Mouse (Mus musculus) mature B cell (primary cell): ENCODE measurements around the gene Lrrc26.
"Not testable (repeated sequence)": the region's sequence is repeated elsewhere in the genome, so short reads cannot be mapped to it uniquely, and the experiment has no call there.

Source experiments
- in situ Hi-C: fragments of 300-500 bp; cut with MboI; formaldehyde crosslinking; loops from 2 replicates; pipeline ENCODE4 v1.14.3; 2019

Gene Lrrc26

DNA sequence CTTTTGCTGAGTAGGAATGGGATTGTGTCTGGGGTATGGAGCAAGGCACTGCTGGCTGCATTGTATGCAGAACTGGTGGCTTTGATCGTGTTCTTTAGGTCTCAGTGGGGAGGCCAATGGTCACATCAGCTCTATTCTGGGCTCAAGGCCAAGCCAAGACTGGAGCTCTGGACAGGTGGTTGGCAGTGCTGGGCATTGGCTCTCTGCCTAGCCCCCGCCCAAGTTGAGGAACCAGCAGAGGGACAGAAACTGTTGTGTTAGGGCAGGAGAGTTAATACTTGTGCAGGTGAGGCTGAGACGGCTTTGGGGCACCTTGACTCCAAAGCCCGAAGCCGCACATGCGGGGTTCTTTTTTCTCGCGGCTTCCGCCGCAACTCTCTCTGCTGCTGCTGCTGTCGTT is at the start of gene Lrrc26:
Lrrc26 (plus strand) TSS at position 265 of the 400 bp plus-strand sequence.
- in situ Hi-C loops = no loop called here

DNA sequence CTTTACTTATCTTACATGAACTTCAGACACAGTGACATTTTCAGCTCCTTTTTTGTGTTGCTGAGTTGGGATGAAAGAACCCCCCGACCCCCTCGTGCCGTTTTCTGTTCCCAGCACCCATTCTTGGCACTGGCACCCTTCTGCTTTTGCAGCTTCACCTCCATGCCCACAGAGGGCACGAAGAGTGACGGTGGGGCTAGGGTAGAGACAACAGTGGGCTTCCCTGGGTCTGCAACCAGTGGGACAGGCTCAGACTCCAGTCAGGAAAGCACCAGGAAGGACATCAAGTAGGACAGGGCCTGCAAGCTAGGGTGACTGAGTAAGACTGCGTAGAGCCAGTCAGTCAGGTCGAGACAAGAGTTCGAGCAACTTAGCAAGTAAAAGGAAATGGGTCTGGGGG is 49.4 kb upstream of the Lrrc26 start:
- in situ Hi-C loops = no loop called here

DNA sequence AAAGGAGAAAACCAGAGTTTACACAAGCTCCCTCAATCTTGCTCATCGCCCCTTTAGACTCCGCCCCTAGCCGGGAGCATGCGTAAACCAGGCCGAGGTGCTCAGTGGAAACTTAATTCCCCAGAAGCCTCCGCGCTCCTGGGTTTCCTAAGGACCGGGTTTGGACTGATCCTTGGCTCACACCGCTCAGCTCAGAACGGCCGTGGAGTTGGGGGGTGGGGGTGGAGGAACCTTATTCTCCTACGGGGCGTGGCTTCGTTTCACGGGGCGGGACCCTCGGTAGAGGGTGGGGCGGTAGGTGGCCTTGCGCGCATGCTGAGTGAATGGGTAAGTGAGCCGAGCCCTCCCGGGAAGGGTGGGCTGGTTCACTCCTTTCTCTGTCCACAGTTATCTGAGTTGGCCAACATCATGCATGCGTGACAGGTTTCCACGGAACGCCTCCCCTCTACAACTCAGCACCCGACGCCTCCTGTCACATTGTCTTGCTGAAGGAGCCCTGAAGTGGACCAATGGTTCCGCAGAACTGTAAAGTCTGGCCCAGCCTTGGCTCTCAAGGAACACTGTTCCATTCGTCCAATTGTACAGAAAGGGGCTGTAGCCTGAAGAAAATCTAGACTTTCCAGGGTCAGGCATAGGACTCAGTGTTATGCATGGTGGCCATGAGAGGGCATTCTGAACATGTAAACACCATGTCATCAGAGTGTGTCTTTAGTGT is 48.8 kb upstream of the Lrrc26 start:
- in situ Hi-C loops = no loop called here

DNA sequence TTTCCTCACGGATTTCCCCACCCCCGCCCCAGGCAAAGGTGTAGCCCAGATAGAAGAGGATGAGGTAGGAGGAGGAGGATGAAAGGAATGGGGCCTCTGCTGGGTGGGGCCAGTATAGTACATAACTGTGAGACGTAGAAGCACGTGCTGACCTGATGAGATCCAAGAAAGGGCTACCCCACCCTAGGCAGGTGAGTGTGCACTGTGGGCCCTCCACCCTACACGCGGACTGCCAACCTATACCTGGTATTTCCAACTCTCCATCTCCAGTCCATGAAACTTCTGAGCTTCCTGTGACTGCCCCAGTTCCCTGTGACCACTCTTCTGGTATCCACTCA is 48.3 kb upstream of the Lrrc26 start:
- in situ Hi-C loops = no loop called here

DNA sequence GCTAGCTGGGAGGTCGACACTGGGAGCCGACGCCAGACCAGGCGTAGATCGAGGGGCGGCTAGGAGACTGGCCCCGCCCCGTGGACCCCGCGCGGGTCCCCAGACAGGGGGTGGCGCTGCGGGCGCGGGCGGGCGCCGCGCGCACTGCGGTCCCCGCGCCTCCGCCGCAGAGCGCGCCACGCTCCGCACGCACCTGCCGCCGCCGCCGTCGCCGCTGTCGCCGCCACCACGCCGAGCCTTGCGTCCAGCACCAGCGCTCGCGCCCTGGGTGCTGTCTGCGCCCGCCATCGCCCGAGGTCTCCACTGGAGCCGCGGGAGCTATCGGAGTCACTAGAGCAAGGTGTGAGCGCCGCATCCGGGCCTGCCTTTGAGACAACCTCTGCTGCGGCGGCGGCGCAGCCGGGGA is 47.6 kb upstream of the Lrrc26 start, which contains the start of the genes Rnf208 and Cysrt1:
Rnf208 (plus strand) TSS at position 155 of the 406 bp plus-strand sequence.
Cysrt1 (minus strand) TSS at position 352 of the 406 bp plus-strand sequence.
- in situ Hi-C loops = no loop called here

DNA sequence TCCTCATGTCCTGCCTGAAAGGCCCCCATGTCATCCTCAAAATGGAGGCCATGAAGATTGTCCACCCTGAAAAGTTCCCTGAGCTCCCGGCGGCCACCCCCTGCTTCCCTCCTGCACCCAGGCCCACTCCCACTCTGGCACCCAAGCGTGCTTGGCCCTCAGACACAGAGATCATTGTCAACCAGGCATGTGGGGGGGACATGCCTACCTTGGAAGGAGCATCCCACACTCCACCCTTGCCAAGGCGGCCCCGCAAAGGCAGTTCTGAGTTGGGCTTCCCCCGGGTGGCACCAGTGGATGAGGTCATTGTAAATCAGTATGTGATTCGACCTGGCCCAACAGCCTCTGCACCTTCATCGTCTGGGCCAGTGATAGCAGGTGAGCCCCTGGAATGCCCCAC is 46.4 kb upstream of the Lrrc26 start:
- in situ Hi-C loops = no loop called here

DNA sequence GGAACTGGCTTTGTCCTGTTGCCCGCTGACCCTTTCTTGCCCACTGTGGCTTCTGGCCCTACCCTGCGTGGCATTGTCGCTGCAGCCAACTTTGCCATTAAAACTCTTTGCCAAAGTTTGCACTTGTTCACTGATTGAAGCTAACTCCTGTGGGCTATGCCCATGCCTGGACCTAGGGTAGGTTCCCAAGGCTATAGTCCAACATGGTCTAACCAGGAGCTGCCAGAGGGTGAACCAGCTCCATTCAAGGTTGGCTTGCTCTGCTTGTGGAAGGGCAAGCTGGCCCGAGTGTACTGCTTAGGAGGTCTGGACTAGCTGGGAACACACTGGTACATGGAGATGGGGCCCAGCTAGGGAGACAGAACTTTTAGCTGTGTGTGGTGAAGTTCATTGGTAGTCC is 45.6 kb upstream of the Lrrc26 start:
- in situ Hi-C loops = no loop called here

DNA sequence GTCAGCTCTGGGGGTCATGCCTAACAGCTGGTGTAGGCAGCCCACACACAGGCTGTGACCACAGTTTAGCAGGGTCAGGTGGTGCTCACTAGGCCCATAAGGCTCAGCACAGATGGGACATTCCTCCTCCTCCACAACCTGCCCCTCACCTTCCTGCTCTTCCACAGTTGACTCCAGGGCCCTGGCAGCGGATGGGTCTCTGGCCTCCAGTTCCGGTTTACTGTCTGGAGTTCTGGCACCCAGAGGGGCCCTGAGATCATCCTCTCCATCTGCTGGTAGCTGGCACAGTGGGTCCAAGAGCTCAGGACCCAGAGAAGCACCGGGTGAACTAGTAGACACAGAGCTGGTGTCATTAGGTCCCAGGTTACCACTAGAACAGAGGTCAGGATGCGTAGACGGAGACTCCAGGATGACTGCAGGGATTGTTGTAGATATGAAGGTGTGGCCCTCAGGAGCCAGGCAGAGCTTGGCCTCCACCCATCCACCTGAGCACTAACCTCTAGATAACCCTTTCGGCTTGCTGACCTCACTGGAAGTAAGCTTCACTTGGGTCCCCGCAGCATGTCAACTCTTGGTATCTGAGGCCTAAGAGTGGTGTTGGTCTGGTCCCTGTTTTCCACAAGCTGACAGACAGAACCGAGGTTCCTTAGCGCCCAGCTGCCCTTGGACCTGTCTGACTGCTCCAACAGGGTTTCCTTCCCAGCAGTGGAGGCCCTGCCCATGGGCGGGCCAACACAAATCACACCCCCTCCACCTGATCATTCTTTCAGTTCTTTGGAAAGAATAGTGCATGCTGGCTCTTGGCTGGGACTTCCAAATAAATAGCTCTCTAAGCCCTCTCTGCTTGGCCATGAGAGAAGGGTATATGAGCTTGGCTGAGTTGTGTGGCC is 43.3 kb upstream of the Lrrc26 start, which contains the start of gene AL732309.1:
AL732309.1 (minus strand) TSS at position 681 of the 890 bp plus-strand sequence.
- in situ Hi-C loops = no loop called here

DNA sequence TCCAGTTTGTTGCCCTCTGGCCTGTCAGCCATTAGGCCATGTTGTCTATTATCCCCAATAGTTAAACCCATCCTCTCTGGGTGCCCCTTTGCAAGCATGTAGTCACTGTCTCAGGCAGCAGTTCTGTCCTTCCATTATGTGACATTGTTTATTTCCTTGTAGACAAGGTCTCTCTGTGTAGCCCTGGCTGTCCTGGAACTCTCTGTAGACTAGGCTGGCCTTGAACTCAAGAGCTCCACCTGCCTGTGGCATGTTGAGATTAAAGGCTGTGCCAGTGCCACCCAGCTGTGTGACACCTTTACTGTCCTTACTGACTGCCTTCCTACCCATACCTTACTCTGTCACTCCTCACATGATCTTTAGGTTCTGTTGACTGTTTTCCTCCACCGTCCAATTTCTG is 37.4 kb upstream of the Lrrc26 start:
- in situ Hi-C loops = no loop called here

DNA sequence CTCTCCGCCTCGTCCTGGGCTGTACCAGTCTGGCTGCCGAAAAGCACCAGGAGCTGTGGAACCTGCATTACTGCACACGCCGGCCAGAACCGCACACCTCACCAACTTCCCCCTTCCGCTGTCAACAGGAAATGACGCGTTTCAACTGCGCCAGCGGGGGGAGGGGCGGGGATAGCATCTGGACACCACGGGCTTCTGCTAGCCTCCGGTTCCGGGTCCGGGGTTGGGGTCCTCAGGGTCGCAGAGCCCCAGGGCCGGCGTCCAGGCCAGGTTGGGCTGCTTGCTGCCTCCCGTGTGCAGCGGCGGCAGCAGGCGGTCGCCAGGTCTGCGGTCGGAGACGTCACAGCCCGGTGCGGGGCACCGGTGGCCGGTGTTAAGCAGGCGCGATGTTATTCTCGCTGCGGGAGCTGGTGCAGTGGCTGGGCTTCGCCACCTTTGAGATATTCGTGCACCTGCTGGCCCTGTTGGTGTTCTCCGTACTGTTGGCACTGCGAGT is 34.4 kb upstream of the Lrrc26 start, which contains the start of gene Tmem203:
Tmem203 (plus strand) TSS at position 156 of the 496 bp plus-strand sequence.
- in situ Hi-C loops = no loop called here

DNA sequence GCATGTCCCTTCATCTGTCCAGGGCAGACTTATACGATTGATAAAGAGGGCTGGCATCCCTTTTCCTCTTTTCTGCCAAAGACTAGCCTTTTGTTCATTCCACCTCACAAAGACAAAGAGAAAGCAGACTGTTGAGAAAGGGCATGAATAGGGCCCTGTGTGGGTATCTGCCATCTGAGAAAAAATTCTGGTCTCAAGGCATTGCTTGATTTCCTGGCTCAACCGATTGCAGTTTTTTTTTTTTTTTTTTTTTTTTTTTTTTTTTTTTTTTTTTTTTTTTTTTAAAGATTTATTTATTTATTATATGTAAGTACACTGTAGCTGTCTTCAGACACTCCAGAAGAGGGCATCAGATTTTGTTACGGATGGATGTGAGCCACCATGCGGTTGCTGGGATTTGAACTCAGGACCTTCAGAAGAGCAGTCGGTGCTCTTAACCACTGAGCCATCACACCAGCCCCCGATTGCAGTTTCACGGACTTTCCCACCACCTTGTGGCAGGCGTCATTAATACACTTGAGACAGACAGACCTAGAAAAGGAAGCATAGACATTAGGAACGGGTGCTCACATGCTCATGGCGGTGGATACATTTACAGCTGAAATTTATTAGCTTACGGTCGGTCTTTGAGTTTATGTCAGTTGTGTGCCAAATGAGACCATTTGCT is 33.1 kb upstream of the Lrrc26 start:
- in situ Hi-C loops = not testable (repeated sequence)

DNA sequence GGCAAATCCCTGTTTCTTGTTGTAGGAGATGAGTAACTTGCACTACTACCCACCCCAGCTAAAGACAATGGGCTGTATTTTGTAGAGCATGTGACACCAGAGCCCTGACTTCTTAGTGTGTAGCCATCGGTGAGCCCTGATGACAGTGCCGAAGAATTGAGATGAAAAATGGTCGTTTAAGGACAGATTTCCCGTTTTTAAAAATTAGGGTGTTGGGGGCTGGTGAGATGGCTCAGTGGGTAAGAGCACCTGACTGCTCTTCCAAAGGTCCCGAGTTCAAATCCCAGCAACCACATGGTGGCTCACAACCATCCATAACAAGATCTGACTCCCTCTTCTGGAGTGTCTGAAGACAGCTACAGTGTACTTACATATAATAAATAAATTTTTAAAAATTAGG is 32.5 kb upstream of the Lrrc26 start:
- in situ Hi-C loops = not testable (repeated sequence)

DNA sequence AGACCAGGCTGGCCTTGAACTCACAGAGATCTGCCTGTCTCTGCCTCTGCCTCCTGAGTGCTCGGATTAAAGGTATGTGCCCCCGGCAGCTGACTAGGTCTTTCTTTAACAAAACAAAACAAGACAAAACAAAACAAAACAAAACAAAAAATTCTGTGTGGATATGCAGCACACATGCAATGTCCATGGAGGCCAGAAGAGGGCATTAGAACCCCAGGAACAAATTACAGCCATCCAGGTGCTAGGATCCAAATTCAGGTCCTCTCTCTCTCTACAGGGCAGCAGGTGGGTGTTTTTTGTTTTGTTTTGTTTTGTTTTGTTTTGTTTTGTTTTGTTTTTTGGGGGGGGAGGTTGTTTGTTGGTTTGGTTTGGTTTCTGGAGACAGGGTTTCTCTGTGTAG is 30.8 kb upstream of the Lrrc26 start:
- in situ Hi-C loops = no loop called here

DNA sequence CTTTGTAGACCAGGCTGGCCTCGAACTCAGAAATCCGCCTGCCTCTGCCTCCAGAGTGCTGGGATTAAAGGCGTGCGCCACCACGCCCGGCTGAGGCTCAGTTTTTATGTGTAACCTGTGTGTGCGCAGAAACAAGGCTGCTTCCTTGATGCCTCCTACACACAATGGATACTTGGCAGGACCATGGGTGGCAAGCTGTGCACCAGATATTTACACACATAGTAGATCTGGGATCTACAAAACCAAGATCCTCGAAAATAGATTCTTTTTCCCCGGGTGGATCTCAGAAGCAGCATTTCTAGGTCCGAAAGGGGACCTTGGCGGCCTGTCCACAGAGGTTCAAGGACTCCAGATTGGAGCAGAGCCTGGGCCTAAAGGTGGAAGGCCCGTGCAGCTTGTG is 27.8 kb upstream of the Lrrc26 start:
- in situ Hi-C loops = no loop called here

DNA sequence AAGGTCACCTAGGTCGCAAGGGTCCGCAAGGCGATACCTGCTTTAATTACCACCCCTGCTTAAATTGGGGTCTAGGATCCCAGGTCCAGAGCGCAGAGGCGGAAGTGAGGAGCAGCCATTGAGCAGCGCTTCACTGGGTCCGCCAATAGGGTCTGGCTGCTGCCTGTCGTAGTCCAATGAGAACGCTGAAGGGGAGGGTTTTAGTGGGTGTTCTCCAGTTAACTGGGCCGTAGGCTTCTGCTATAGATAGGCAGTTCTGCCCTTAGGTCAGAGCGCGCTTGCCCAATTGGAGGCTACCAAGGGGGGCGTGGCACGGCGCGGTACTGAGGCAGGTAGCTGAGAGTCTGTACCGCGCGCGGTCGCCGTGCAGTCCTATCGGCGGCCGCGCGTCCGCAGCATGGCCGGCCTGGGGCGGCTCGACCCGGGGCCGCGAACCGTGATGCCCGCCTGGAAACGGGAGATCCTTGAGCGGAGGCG is 27.4 kb upstream of the Lrrc26 start, which contains the start of gene Tprn:
Tprn (plus strand) TSS at position 328 of the 477 bp plus-strand sequence.
- in situ Hi-C loops = no loop called here

DNA sequence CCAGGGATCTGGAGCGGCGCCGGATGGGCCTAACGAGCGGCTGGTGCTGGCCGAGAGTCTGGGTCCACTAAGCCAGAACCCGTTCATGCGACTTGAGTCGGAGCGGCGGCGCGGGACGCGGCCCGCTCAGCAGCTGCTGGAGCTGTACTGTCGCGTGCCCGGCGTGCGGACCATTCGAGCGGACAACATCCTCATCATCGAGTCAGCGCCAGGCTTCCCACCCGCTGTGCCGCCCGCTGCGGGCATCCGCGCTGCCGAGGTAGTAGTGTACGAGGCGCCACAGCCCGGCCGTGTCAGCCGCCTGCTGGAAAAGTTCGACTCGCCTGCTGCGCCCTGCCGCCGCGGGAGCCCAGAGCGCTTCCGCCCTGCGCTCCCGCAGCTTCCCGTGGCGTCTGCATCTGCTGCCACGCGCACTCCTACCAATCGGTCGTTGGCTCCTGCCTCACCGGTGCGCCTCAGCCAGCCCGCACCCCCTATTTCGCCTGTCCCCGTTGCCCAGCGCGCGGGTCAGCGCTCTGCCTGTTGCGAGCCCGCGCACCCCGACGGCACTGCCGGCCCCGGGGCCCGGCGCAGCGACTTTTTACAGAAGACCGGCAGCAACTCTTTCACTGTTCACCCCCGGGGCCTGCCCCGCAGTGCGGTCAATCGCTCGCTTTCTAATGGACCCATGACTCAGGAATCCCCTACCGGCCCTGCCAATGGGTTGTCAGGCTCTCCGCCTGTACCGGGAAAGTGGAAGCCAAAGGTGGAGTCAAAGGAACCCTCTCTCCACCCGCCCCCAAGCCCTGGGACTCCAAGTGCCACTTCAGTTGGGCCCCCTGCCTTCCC is 26.7 kb upstream of the Lrrc26 start:
- in situ Hi-C loops = no loop called here

DNA sequence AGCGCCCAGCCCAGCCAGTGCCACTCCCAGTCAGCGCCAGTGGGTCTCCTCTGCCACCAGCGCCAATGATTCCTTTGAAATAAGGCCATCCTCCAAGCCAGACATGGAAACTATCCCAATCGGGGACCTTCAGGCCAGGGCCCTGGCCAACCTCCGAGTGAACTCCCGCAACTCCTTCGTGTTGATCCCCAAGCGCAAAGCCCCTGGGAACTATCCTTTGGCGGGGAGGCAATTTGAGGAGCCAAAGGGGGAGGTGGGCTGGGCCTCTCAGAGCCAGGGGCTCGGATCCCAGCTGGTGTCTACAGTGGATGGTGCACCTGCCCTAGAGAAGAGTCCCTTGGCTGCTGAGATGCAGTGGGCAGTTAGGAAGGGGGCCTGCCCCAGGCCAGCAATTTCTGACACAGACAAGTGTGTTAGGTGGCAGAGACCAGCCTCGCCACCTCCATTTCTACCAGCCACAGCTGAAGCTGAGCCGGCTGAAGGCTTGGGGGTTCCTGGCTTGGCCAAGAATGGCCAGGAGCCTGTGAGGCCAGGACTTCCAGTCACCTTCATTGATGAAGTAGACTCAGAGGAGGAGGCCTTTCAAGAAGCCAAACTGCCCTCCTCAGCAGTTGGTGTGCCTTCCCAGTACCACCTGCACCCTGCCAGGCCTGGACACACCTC is 26.0 kb upstream of the Lrrc26 start:
- in situ Hi-C loops = no loop called here

DNA sequence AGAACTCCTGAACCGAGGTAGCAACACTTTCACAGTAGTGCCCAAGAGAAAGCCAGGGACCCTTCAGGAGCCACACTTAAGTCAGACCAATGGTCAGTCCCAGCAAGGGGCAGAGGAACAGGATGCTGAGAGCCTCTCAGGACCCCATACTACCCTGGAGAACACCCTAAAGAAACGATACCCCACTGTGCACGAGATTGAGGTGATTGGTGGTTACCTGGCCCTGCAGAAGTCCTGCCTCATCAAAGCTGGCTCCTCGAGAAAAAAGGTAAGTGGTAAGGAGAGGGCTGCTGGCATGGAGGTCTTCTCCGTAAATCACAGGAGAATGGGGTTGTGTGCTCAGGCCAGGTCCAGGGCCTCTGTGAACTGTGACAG is 25.4 kb upstream of the Lrrc26 start:
- in situ Hi-C loops = no loop called here

DNA sequence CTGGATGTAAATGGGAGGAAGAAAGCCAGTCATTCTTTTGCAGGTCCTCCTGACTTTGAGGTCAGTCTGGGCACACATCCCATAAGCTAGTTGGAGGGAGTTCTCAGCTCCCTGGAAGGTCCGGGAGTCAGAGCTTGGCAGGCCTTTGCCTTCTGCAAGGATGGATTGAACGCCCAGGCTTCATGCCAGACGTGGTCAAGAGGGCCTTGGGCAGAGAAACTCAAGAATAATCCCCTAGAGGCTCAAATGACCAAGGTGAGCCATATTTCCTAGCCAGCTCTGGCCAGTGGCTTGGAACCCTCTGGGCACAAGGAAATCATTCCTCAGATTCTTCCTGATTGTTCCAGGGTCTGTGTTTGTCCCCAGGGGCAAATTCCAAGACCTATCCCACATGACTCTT is 24.9 kb upstream of the Lrrc26 start:
- in situ Hi-C loops = no loop called here

DNA sequence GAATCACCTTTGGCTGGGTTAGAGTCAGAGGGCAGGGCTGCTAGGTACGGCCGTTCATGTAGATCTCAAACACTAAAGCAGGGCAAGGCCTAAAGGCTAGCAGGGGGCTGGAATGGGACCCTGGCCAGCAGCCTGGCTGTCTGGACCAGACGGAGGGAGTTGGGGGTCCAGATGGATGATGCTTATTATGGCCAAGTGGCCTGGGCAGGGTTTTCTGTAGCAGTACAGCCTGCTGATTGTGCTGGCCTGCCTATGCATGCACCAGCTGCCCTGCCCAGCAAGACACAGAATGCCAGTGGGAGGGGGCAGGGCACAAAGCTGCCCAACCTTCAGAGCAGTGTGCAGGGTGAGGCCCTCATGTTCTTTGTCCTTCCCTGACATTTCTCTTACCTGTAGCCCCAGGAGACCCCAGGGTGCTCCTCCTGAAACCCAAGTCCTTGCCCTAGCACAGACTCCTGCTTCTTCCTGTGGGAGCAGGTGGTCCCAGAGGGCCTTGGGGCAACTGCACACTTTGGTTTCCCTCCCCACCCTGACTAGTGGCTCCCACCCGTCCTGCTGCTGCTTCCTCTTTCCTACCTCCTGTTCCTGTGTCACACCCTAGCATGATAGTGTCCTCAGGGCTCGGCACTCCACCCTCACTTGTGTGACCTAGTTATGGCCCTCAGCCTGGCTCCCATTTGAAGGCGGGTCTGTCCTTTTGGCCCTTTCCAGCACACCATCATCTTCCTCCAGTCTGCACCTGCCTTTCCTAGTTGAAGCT is 23.6 kb upstream of the Lrrc26 start:
- in situ Hi-C loops = no loop called here
